Mouse (Mus musculus): ENCODE results near the gene Card19.
A peak's percentile ranks its signal among the peaks of the same experiment; 100 is the strongest.

Card19 gene

DNA sequence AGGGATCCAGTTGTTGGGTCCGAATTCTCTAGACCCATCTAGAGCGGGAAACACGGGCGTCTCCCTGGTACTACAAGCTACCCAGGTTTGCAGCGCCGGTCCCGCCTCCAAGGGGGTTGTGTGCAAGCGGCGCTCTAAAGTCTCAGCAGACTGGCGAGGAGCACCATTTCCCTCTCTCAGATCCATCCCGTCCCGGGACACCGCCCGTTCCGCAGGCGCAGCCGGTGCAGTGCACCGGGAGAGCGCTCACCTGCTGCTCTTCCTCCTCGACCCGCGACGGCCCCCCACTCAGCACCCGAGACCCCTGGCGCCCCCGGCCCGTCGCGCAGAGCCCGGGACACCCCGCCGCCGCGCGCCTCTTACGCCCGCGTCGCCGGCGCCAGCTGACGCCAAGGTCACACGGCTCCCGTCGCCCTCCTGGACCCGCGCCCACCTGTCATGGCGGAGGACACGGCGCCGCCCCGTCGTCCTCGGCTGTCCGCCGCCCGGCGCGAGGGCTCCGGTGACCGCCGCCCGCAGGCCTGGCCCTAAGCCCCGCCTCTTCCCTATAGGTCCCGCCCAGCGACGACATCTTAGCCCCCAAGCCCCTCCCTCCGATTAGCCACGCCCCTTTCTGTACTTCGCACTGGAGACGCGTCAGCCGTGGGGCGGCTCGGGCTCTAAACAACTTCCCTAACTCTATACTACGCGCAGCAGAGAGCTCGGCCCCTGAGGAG, at the start of gene Card19:
TSS of gene Card19 (minus strand) at position 534 of the 716 bp plus-strand sequence.
- Histone ChIP-seq H3K4me3 (replicated peaks; ENCODE audit: low read length) (peak within 1 kb of the TSS; percentile 93), H3K4me1 (replicated peaks; ENCODE audit: low read depth, low read length) (peaks cover 39% of the 10 kb centered on the region), H3K9me3 (ENCODE audit: low read length) (no peaks in the 10 kb centered on the region), H3K27me3 (ENCODE audit: insufficient read depth, low read length) (peaks cover 64% of the 10 kb centered on the region), H3K36me3 (ENCODE audit: insufficient read depth, low read length) (no peaks in the 10 kb centered on the region)
- no peak for TF ChIP-seq CTCF (conservative IDR thresholded peaks at IDR 0.05; ENCODE audit: low read length)
- no peak for TF ChIP-seq NANOG (IDR thresholded peaks at IDR 0.05; ENCODE audit: borderline replicate concordance, low read length)
- no peak for TF ChIP-seq POU5F1 (IDR thresholded peaks at IDR 0.05; ENCODE audit: borderline replicate concordance, low read length)

- TF ChIP-seq CTCF (conservative IDR thresholded peaks at IDR 0.05; ENCODE audit: low read length) (no peak), NANOG (IDR thresholded peaks at IDR 0.05; ENCODE audit: borderline replicate concordance, low read length) (no peak), POU5F1 (IDR thresholded peaks at IDR 0.05; ENCODE audit: borderline replicate concordance, low read length) (no peak)
- no peak overlapping the region for H3K4me3 ChIP-seq (replicated peaks; ENCODE audit: low read length)
Observed at GRCm38 (mm10) chr13:49260036-49260722, 44.3 kb upstream of the Card19 start.

GRCm38 (mm10) chr13:49257819-49258313, 42.0 kb upstream of the Card19 start:
- H3K4me3 ChIP-seq (replicated peaks; ENCODE audit: low read length) = no peak overlapping the region
- peaks cover 34% of the 10 kb centered on the region for H3K27me3 ChIP-seq (ENCODE audit: insufficient read depth, low read length)
- H3K9me3 ChIP-seq (ENCODE audit: low read length) = no peaks in the 10 kb centered on the region
- no peak for TF ChIP-seq POU5F1 (IDR thresholded peaks at IDR 0.05; ENCODE audit: borderline replicate concordance, low read length)
- TF ChIP-seq NANOG (IDR thresholded peaks at IDR 0.05; ENCODE audit: borderline replicate concordance, low read length) = no peak
- TF ChIP-seq CTCF (conservative IDR thresholded peaks at IDR 0.05; ENCODE audit: low read length) = no peak
- H3K36me3 ChIP-seq (ENCODE audit: insufficient read depth, low read length) = no peaks in the 10 kb centered on the region
- H3K4me1 ChIP-seq (replicated peaks; ENCODE audit: low read depth, low read length) = no peaks in the 10 kb centered on the region

More at GRCm38 (mm10) chr13:49260036-49260722, 44.3 kb upstream of the Card19 start:
- H3K27me3 ChIP-seq (ENCODE audit: insufficient read depth, low read length) = peaks cover 27% of the 10 kb centered on the region; the same call in 1 of the 2 replicates
- no peaks in the 10 kb centered on the region for H3K36me3 ChIP-seq (ENCODE audit: insufficient read depth, low read length)
- no peaks in the 10 kb centered on the region for H3K9me3 ChIP-seq (ENCODE audit: low read length)
- no peaks in the 10 kb centered on the region for H3K4me1 ChIP-seq (replicated peaks; ENCODE audit: low read depth, low read length)

- Histone ChIP-seq H3K4me1 (replicated peaks; ENCODE audit: low read depth, low read length) (peaks cover 10% of the 10 kb centered on the region), H3K9me3 (ENCODE audit: low read length) (no peaks in the 10 kb centered on the region), H3K4me3 (replicated peaks; ENCODE audit: low read length) (no peak overlapping the region), H3K27me3 (ENCODE audit: insufficient read depth, low read length) (peaks cover 53% of the 10 kb centered on the region), H3K36me3 (ENCODE audit: insufficient read depth, low read length) (no peaks in the 10 kb centered on the region)
- no peak for TF ChIP-seq POU5F1 (IDR thresholded peaks at IDR 0.05; ENCODE audit: borderline replicate concordance, low read length)
- no peak for TF ChIP-seq NANOG (IDR thresholded peaks at IDR 0.05; ENCODE audit: borderline replicate concordance, low read length)
- no peak for TF ChIP-seq CTCF (conservative IDR thresholded peaks at IDR 0.05; ENCODE audit: low read length)
Observed at GRCm38 (mm10) chr13:49252746-49253145, 36.9 kb upstream of the Card19 start.

DNA sequence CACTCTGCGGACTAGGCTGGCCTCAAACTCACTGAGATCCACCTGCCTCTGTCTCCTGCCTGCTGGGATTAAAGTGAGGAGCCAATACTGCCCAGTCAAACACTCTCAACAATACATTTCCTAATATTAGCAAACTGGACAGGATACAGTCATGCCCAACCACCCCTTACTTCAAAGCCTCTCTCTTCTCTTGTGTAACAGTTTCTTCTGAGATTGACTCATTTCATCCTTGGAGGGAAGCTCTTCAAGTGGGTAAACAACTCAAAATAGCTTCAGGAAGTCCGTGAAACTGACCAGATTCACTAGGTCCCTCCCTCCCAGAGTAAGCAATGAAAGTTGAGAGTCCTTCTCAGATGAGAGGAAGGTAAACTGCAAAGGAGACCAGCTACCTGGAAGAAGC, 36.3 kb upstream of the Card19 start:
- Histone ChIP-seq H3K27me3 (ENCODE audit: insufficient read depth, low read length) (peaks cover 55% of the 10 kb centered on the region), H3K4me1 (replicated peaks; ENCODE audit: low read depth, low read length) (peaks cover 14% of the 10 kb centered on the region), H3K9me3 (ENCODE audit: low read length) (no peaks in the 10 kb centered on the region), H3K36me3 (ENCODE audit: insufficient read depth, low read length) (no peaks in the 10 kb centered on the region), H3K4me3 (replicated peaks; ENCODE audit: low read length) (no peak overlapping the region)
- no peak for TF ChIP-seq POU5F1 (IDR thresholded peaks at IDR 0.05; ENCODE audit: borderline replicate concordance, low read length)
- TF ChIP-seq CTCF (conservative IDR thresholded peaks at IDR 0.05; ENCODE audit: low read length) = no peak
- no peak for TF ChIP-seq NANOG (IDR thresholded peaks at IDR 0.05; ENCODE audit: borderline replicate concordance, low read length)

GRCm38 (mm10) chr13:49250716-49251517, 35.1 kb upstream of the Card19 start:
- H3K27me3 ChIP-seq (ENCODE audit: insufficient read depth, low read length) = peaks cover 63% of the 10 kb centered on the region
- H3K4me3 ChIP-seq (replicated peaks; ENCODE audit: low read length) = no peak overlapping the region
- H3K9me3 ChIP-seq (ENCODE audit: low read length) = no peaks in the 10 kb centered on the region
- no peaks in the 10 kb centered on the region for H3K36me3 ChIP-seq (ENCODE audit: insufficient read depth, low read length)
- TF ChIP-seq CTCF (conservative IDR thresholded peaks at IDR 0.05; ENCODE audit: low read length) (no peak), POU5F1 (IDR thresholded peaks at IDR 0.05; ENCODE audit: borderline replicate concordance, low read length) (no peak), NANOG (IDR thresholded peaks at IDR 0.05; ENCODE audit: borderline replicate concordance, low read length) (no peak)
- peaks cover 22% of the 10 kb centered on the region for H3K4me1 ChIP-seq (replicated peaks; ENCODE audit: low read depth, low read length)

DNA sequence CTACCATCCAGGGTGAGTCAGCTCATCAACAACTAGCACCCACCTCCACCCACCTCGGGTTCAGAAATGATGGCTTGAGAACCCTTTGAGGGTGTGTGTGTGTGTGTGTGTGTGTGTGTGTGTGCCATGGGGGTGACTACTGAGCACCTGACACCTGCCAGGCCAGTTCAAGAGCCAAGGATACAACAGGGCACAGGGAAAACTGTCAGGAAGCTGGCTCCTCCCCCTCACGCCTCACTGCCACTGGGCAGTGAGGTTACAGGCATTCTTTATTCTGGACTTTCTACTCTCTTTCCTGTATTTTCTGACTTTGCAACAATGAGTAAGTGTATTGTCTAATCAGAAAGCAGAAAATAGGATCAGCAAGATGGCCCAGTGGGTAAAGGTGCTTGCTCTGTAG, 33.8 kb upstream of the Card19 start:
- no peak for TF ChIP-seq POU5F1 (IDR thresholded peaks at IDR 0.05; ENCODE audit: borderline replicate concordance, low read length)
- no peak for TF ChIP-seq CTCF (conservative IDR thresholded peaks at IDR 0.05; ENCODE audit: low read length)
- TF ChIP-seq NANOG (IDR thresholded peaks at IDR 0.05; ENCODE audit: borderline replicate concordance, low read length) = no peak
- H3K9me3 ChIP-seq (ENCODE audit: low read length) = no peaks in the 10 kb centered on the region

DNA sequence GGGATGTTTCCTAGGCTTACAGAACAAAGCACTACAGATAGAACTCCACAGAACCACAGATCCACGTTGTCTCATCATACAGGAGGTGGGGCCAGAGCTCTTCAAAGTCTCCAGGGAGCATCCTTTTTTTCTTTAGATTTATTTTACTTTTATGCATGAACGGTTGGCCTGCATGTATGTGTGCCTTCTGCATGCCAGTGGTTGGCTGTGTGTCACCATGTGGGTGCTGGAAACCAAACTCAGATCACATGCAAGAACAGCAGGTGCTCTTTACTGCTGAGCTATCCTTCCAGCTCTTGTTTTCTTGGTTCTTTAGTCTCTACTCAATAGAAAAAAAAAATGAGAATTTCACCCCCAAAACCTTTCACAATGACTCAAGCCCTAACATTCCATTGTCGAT, 33.1 kb upstream of the Card19 start:
- no peak overlapping the region for H3K4me3 ChIP-seq (replicated peaks; ENCODE audit: low read length)
- H3K27me3 ChIP-seq (ENCODE audit: insufficient read depth, low read length) = peaks cover 73% of the 10 kb centered on the region
- H3K9me3 ChIP-seq (ENCODE audit: low read length) = no peaks in the 10 kb centered on the region
- peaks cover 22% of the 10 kb centered on the region for H3K4me1 ChIP-seq (replicated peaks; ENCODE audit: low read depth, low read length)
- TF ChIP-seq CTCF (conservative IDR thresholded peaks at IDR 0.05; ENCODE audit: low read length) (no peak), POU5F1 (IDR thresholded peaks at IDR 0.05; ENCODE audit: borderline replicate concordance, low read length) (no peak), NANOG (IDR thresholded peaks at IDR 0.05; ENCODE audit: borderline replicate concordance, low read length) (no peak)
- H3K36me3 ChIP-seq (ENCODE audit: insufficient read depth, low read length) = no peaks in the 10 kb centered on the region

More for the DNA sequence above, 33.8 kb upstream of the Card19 start:
- peaks cover 67% of the 10 kb centered on the region for H3K27me3 ChIP-seq (ENCODE audit: insufficient read depth, low read length)
- H3K4me3 ChIP-seq (replicated peaks; ENCODE audit: low read length) = no peak overlapping the region
- peaks cover 22% of the 10 kb centered on the region for H3K4me1 ChIP-seq (replicated peaks; ENCODE audit: low read depth, low read length)
- H3K36me3 ChIP-seq (ENCODE audit: insufficient read depth, low read length) = no peaks in the 10 kb centered on the region
